ENCODE assay signal across 10 mouse cellular contexts in genomic region chr4:11889039-11889600, GRCm38 (mm10).
DNase-seq lines count a peak whose midpoint lies in the region; ATAC-seq and TF ChIP-seq lines count a peak whose summit lies in the region.
"Had no signal": no experiment of that assay in that cellular context is flagged by ENCODE, and none has a peak within 500 bp of the region (broad histone marks: within the 10 kb centered on the region; RNA-seq: fewer than 3 reads in every experiment).

No protein-coding gene starts in this region.

- H3K36me3 ChIP-seq in lung, embryonic 14.5 days (ENCODE audit: insufficient read depth): no peaks in the 10 kb centered on the region
- H3K36me3 ChIP-seq: heart, embryonic 13.5 days had no signal

- H3K4me1 ChIP-seq in lung, embryonic 14.5 days (ENCODE audit: insufficient read depth): peaks cover 7% of the 10 kb centered on the region

- no peak overlapping the region for H3K4me2 ChIP-seq in lung, embryonic 14.5 days
- H3K4me2 ChIP-seq: heart, embryonic 13.5 days had no signal

- H3K27me3 ChIP-seq in lung, embryonic 14.5 days (ENCODE audit: insufficient read depth, low read length): no peaks in the 10 kb centered on the region
- H3K27me3 ChIP-seq: heart, embryonic 13.5 days had no signal

- H3K27ac ChIP-seq in lung, embryonic 14.5 days (ENCODE audit: low read depth): no peak overlapping the region
- H3K27ac ChIP-seq: heart, embryonic 13.5 days had no signal

- TF ChIP-seq CTCF in lung, embryonic 14.5 days (IDR thresholded peaks at IDR 0.05; ENCODE audit: low read depth): no peak

- no peak overlapping the region for H3K4me3 ChIP-seq in lung, embryonic 14.5 days (ENCODE audit: low read depth, low read length)
- H3K4me3 ChIP-seq: heart, embryonic 13.5 days; megakaryocyte, embryonic 14.5 days had no signal

- peak; percentile 14 to 27 for DNase-seq in cerebellum, postnatal 10 days
- DNase-seq in cerebellum, postnatal 25 days: no peak
- DNase-seq in lung, embryonic 14.5 days: peak; percentile 39
- DNase-seq in lung, postnatal 25 days (ENCODE audit: low spot score): no peak
- peak; percentile 56 to 72 for DNase-seq in layer of hippocampus, adult 18-20 months (ENCODE audit: low spot score in 2 of 2)
- peak; percentile 32 for DNase-seq in right cerebral cortex, adult 18-20 months
- DNase-seq in thymus, postnatal 14 days: no peak

- H3K9ac ChIP-seq in lung, embryonic 14.5 days: no peak overlapping the region
- H3K9ac ChIP-seq: heart, embryonic 13.5 days had no signal

- no peaks in the 10 kb centered on the region for H3K9me3 ChIP-seq in lung, embryonic 14.5 days (ENCODE audit: low read depth, low read length)
- H3K9me3 ChIP-seq: heart, embryonic 13.5 days; megakaryocyte, embryonic 14.5 days had no signal

- WGBS in lung, embryonic 14.5 days: 46% methylated on average over 6 of the region's 6 CpGs

- peak; percentile 24; the same call in 1 of the 2 replicates for ATAC-seq in lung, embryonic 14.5 days (ENCODE audit: insufficient read depth)
- ATAC-seq in cerebellum, adult (ENCODE audit: insufficient number of reproducible peaks, low FRiP score, low TSS enrichment): no peak

Comparison
In these comparisons a context has a peak if more than half of its experiments do, and no peak if none do; other contexts are left out.
1. DNase-seq: peak in cerebellum, postnatal 10 days (2 of 2), lung, embryonic 14.5 days (single experiment), layer of hippocampus, adult 18-20 months (2 of 2) and right cerebral cortex, adult 18-20 months (single experiment); none in cerebellum, postnatal 25 days (0 of 2), lung, postnatal 25 days (single experiment) and thymus, postnatal 14 days (single experiment).